Mouse (Mus musculus) neutrophil, adult 5-6 weeks (primary cell): ENCODE results near the gene Lyar. TPM values are rescaled to one million over a fixed set of nuclear protein-coding genes. Genes with fewer than 3 reads are reported as not detected.

Experiments used
- ATAC-seq: fragments of 151-379, 151-347 bp; 2 replicates; pipeline ENCODE4 v1.8.0; 2017; ENCODE audit warnings: mild to moderate bottlenecking, moderate TSS enrichment; ENCODE audit not compliant: insufficient number of reproducible peaks, poor library complexity, low FRiP score, severe bottlenecking; ENCODE audit errors: extremely low read depth
- total RNA-seq: library from RNA; stranded (forward); fragments of 200-1000 nt; gene quantifications from 2 replicates; pipeline ENCODE4 v1.2.3, GENCODE M21; 2017

Lyar gene
- total RNA-seq, 1 experiment from 2014 or later, result 38.6 TPM

DNA sequence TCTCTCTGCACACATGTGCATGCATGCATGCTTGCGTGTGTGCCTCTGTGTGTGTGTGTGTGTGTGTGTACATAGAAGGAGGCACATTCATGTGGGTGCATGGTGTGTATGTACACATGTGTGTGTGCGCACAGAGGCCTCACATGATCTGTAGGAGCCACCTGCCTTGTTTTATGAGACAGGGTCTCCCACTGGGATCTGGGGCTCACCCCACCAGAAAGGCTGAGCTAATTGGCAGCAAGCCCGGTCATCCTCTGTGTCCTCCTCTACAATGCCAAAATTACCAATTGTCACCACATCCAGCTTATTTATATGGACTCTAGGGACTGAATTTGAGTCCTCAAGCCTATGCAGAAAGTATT is 21.2 kb downstream of the Lyar start:
- no peak for ATAC-seq

DNA sequence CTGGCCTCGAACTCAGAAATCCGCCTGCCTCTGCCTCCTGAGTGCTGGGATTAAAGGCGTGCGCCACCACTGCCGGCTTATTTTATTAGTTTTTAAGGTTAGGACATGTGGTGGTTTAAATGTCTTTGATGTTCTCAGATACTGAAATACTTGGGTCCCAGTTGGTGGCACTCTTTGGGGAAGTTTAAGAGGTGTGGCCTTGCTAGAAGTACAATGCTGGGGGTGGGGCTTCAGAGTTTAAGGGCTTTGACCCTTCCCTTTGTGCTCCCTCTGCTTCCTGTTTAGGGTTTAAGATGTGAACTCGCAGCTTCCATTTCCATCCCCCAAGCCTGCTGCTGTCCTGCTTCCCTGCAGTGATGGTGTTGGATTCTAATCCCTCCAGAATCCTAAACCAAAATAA is 21.7 kb downstream of the Lyar start:
- ATAC-seq, result no peak

DNA sequence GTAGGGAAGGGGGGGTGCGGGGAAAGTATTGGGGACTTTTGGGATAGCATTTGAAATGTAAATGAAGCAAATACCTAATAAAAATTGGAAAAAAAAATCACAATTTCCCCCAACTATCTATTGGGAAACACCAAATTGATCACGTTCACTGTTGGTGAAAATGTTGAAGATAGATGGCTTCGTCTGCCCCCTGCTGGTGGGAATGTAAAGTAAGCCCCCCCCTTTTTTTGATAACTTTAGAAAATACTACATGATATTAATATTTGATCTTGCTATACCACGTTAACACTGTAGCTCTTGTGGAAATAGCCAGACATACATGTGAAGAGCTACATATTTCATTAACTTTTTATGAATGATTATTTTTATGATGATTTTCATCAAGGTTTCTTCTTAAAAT is 34.9 kb downstream of the Lyar start:
- no peak for ATAC-seq

DNA sequence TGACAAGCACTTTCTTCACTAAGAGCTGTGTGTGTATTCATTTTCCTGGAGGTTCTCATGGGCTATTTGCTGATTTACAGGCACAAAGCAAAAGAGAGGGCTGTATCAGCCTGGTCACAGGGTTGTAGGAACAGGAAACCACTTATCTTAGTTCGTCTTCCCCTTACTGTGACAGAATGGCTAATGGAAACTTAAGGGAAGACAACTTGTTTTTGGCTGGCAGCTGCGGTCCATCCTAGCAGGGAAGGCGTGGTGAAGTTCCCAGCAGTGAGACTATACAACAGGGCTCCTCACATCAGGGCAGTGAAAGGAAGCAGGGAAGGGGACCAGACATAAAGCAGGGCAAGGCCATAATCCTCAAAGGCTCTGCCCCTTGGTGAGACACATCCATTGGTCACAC is 35.4 kb downstream of the Lyar start:
- no peak for ATAC-seq

DNA sequence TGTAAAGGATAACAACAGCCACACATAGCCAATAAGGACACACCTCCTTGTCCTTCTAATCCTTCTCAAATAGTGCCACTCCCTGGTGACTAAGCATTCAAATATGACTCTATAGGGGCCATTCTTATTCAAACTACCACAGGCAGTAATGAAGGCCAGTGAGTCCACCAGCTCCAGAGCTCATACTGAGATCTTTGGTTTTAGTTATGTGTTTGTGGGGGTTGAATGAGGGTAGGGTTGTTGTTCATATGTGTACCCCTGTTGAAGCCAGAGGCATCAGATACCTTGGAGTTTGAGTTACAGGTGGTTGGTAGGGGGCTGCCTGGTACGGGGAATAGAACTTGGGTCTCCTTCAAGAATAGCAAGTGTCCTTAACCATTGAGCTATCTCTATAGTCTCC is 36.3 kb downstream of the Lyar start:
- ATAC-seq, result no peak

DNA sequence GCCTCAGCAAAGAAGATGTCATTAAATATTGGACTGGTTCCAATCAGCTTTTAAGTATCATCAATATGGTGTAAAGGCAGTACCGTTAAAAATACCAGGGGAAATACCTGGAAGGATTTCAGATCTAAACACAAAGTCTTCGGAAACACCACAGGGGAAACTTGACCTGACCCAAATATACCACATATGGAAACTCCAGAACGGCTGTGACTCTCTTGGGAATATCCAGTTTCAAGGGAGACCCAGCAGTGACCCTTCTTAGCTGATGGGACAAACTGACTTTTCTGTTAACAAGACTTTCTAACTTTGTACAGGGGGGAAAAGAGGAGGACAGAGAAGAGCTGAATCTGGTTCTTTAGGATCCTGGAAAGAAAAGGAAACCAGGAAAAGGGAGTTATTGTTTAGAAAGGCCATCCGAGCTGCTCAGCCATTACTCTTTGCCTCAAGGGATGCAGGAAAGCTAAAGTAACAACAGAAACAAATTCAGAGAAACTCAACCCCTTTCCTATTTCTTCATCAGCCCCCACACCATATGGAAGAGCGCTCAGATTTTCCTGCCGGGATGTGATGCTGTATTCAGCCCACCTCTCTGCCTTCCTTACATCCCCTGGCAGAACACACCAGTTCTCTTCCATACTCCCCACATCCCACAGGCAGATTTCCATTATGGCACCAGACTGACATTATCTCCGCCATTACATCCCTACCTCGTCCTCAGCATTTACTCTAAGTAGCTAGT is 37.9 kb downstream of the Lyar start:
- no peak for ATAC-seq

DNA sequence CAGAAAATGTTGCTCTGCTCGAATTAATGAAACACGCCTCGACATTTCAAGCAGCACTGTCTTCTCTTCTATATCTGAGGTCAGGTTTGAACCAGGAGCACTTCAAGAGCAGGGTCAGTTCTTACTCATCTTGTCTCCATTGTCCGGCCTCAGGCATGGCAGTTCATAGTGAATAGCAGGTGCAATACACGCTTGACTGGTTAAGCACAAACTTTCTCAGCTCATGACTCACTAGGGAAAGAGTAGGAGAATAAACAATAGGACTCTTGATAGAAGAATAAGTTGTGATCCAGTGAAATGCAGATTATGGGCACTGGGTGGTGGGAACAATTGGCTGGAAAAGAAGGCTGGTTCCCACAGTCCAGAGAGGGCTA is 38.5 kb downstream of the Lyar start:
- ATAC-seq, result no peak

DNA sequence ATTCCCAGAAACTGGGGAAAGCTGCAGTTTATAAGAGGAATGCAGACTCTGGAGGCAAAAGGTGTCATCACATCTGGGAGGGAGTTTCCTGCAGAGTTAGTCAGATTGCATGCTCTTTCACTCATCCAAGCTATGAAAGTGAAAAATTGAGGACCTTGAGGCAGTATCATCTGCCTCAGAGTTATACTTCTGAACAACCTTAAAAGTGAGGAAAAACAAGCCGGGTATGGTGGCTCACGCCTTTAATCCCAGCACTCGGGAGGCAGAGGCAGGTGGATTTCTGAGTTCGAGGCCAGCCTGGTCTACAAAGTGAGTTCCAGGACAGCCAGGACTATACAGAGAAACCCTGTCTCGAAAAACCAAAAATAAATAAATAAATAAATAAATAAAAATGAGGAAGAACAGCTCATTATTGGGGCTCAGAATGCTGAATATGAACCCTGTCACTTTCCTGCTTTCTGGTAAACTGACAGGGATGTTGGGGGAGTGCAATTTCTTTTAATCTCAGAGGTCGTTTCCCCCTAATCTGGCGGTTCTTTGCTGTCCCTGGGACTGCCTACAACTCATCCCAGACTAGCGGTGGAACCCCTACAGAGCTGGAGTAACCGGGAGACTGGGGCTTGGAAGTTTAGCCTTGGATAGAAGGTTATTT is 39.3 kb downstream of the Lyar start:
- no peak for ATAC-seq

DNA sequence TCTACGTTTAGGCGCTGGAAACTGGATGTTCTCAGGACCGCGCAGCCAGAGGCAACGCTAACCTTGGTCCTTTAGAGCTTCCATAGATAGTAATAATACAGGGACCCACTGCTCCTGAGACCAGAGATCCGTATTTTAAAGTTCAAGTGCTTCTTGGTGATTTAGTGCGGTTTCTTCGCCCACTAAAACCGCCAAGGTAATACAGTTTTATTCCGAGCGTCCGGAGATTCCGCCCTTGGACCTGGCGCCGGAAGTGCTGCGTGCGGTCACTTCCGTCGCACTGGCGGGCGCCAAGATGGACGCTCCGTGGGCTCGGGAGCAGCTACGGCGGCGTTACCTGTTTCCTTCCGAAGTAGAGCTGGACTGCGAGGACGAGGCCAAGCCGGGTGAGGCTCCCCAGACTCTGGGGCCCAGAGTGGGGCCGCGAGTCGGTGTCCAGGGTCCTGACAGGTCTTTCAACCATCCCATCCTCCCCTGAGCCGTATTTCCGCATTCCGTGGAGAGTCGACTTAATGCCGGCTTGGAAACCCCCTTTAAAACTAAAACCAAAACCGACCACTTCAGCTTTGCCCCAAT is 39.9 kb downstream of the Lyar start, which contains the start of gene Tmem128:
Gene Tmem128, plus strand, starts transcription at position 79 of the 576 bp plus-strand sequence.
- ATAC-seq, result peak; percentile 77

DNA sequence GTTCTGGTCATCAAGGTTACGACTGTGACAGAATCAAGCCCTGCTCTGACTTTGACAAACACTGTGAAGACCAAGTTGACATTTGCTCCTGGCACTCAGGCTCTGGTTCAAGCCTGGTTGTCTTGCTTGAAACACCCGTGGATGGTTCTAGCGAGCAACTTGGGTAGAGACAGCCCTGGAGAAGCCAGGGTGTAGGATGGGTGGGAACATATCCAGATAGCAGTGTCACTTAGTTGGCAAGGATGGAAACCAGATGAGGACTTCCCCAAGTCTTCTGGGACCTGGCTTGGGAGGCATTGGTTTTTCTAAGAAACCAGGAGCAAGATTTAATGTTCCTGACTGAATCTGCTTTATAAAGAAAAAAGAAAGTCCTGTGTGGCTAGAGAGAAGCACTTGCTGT is 50.7 kb downstream of the Lyar start:
- ATAC-seq, result no peak

DNA sequence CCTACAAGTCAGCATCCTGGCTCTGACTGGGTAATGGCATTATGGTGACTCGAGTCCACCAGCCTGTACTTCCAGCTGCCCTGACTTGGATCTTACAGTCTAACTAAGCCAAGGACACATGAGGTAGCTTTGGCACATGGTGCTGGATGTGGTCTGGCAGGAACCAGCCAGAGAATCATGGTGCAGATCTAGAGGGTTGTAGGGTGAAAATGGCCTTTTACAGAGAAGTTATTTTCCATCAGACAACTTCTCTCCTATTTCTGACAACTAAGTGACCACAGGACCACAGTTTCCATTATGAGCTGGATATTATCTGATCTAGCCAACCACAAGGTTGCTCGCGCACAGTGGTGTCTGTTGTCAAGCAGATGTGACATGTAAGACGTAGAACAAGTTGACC is 53.6 kb downstream of the Lyar start:
- no peak for ATAC-seq

DNA sequence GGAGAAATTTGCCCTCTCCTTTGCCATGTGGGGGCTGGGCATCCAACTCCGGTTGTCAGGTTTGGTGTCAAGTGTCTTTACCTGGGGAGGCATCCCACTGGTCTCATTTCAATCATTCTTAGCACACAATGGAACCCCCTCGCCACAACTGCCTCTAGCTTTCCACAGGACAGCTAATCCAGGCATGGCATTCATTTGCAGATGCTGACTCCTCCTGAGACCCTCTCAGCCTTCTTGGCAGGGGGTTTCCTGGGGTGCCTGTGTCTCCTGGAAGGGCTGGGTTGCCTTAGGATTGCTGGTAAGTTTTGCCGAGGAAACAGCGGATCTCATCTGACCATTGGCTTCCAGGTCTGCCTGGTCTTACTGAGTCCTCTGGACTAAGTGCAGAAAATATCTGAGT is 55.5 kb downstream of the Lyar start, which contains the start of gene Otop1:
Gene Otop1, plus strand, starts transcription at position 202 of the 400 bp plus-strand sequence.
- no peak for ATAC-seq

DNA sequence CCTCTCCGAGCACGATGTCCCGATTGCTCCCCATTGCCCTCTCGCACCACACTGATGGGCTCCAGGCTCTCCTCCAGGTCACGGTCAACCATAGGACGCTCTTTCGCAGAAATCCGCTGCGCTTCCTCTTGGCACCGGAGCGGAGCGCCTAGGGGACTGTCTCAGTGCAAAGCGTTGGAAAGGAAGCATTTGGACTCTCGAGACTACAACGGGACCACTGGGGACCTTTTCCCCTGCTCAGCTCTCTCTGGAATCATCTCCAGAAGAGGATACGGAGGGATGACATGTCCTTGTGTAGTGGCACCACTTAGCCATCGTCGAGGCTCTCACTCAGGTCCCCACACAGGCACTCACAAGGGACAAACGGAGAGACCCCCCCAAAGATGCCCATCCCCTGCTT is 56.2 kb downstream of the Lyar start:
- ATAC-seq, result no peak

DNA sequence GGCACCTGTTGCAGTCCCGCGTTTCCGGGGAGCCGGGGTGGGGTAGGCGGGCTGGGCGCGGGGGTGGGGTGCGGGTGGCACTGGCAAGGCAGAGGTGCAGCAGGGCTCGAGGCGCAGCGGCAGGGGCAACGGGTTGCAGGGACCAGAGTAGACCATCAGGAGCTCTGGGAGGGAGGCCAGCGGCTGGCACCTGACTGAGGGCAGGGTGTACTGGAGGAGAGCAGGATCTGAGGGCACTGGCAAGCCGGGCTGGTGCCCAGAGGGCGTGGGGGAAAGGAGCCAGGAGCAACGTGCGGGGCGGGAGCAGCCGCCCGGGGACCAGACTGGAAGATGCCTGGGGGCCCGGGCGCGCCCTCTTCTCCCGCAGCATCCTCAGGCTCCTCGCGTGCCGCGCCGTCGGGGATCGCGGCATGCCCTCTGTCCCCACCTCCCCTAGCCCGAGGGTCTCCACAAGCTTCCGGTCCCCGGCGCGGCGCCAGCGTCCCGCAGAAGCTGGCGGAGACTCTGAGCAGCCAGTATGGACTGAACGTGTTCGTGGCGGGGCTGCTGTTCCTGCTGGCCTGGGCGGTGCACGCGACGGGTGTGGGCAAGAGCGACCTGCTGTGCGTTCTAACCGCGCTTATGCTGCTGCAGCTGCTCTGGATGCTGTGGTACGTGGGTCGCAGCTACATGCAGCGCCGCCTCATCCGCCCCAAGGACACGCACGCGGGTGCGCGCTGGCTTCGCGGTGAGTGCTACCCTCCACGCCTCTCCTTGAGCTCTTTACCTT is 57.0 kb downstream of the Lyar start:
- no peak for ATAC-seq

DNA sequence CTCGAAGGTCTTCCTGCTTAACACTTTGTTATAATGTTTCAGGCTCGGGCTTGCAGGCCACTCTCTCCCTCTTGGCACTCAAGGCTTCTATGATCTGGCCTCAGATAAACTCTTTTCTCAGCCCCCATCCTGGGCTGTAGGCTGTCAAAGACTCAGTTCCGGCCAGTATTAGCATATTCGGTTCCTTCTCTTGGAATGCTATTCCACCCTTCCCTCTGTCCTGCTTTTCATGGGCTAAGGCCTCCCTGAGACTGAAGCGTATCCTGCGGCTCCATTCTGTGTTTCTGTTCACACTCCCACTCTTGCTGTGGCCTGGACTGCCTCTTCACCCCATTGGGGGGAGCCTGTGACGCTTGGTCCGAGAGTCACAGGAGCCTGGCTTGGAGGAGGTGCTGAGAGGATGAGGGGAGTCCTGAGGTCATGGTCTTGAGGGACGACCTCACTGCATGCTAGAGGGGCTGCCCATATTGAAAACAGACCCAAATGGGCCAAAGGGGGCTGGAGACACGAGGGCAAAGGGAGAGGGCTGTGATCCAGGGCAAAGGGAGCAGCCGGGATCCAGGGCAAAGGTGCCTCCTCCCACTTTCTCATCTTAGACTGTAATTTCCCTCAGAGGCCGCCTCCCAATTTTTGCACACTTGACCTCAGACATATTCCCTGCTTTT is 57.8 kb downstream of the Lyar start:
- ATAC-seq, result no peak

DNA sequence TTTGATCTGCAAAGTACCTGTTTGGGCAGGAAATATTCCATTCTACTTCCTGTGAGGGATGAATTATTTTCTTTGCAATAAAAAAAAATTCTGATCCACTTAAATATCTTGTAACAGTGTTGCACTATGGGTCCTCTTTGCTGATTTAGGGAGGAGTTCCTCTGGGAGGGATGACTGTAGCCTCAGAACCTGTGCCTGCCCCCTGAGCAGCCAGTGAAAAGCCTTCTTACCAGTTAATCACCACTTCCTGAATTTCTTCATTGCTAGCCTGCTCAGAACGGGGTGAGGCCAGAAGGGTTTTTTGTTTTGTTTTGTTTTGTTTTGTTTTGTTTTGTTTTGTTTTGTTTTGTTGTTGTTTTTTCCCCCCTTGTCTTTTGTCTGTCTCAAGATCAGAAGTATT is 59.8 kb downstream of the Lyar start:
- ATAC-seq, result no peak
